Mouse (Mus musculus): ENCODE data around the gene Nrbp1.

DNA sequence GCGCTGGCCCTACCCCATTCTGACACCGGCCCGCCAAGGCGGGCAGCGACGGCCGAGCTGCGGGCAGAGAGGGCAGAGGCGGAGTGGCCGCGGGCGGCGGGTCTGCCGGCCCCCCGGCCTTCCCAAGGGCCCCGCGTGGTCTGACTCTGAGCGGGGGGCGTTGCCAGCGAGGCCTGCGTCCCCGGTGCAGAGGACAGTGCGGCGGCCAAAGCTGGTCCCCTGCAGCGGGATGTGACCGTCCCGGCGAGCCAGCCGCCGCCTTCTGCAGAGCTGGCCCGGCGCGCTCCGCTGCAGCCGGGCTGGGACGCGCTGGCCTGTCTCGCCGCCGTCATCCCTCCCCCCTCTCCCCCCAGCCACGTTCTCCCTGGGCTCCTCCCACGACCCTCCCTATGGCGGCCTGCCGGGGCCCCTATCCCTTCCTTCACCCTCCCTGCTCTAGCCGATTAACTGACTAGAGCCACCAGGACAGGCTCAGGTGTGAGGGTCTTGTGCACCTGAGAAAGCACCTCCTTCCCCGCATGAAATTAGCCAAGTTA is 55.0 kb downstream of the Nrbp1 start, which contains the start of gene Fndc4:
- no peak for TF ChIP-seq CTCF (conservative IDR thresholded peaks at IDR 0.05; ENCODE audit: insufficient read depth, insufficient read length, low read depth, low read length)
- no peak for TF ChIP-seq POLR2A (IDR thresholded peaks at IDR 0.05; ENCODE audit: low read depth, low read length)

Data from kidney, adult 2 months (tissue).